Mouse (Mus musculus): ENCODE data around the gene Zfp619. TPM values are rescaled to one million over a fixed set of nuclear protein-coding genes. Genes with fewer than 3 reads are reported as not detected.

The Zfp619 gene
- total and polyA plus RNA-seq, 3 experiments, result 0.62 to 1.3 TPM; not detected in 1

DNA sequence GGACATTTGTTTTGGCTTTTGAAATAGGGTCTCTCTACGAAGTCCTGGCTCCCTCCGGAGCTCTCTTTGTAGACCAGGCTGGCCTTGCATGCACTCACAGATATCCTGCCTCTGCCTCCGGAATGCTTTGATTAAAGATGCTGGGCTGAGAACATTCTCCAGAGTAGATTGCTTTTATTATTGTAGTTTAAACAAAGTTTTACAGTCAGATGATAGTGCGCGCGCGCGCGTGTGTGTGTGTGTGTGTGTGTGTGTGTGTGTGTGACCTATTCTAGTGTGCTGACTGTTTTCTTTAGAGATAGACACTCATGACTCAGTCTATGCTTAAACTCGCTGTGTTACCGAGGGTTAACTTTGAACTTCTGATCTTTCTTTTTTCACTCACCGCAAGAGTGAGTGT is 796 bp downstream of the Zfp619 start:
- H3K27ac ChIP-seq (ENCODE audit: control insufficient read depth, low read depth, low read length), result peak overlapping the region; percentile 95
- TF ChIP-seq CHD2 (IDR thresholded peaks at IDR 0.05; ENCODE audit: low read length) (no peak), SIN3A (IDR thresholded peaks at IDR 0.05; ENCODE audit: low read length) (peak; percentile 61; the same call in 1 of the 2 replicates), POLR2AphosphoS5 (IDR thresholded peaks at IDR 0.05; ENCODE audit: borderline replicate concordance, low read depth, low read length) (no peak), ELF1 (IDR thresholded peaks at IDR 0.05; ENCODE audit: low read depth, low read length) (no peak), MXI1 (IDR thresholded peaks at IDR 0.05; ENCODE audit: low read depth, low read length) (0 out of 2 replicates have a peak, but pooled peaks have one; percentile 35), MAX (IDR thresholded peaks at IDR 0.05; ENCODE audit: low read length) (peak; percentile 64), MYC (IDR thresholded peaks at IDR 0.05; ENCODE audit: low read depth, low read length) (peak; percentile 62; the same call in 1 of the 2 replicates), MEF2A (IDR thresholded peaks at IDR 0.05; ENCODE audit: extremely low read depth, insufficient replicate concordance, low read depth, low read length, poor library complexity, severe bottlenecking) (no peak), CHD1 (IDR thresholded peaks at IDR 0.05; ENCODE audit: low read depth, low read length) (no peak), TBP (IDR thresholded peaks at IDR 0.05; ENCODE audit: low read depth, low read length) (peak; percentile 53; the same call in 1 of the 2 replicates), NELFE (IDR thresholded peaks at IDR 0.05; ENCODE audit: low read depth, low read length) (no peak; the same call in 1 of the 2 replicates), BHLHE40 (IDR thresholded peaks at IDR 0.05; ENCODE audit: borderline replicate concordance, low read depth, low read length) (peak; percentile 7; the same call in 1 of the 2 replicates), ETS1 (IDR thresholded peaks at IDR 0.05; ENCODE audit: low read depth, low read length) (peak; percentile 69), SMC3 (IDR thresholded peaks at IDR 0.05; ENCODE audit: low read depth, low read length) (no peak), GATA1 (IDR thresholded peaks at IDR 0.05; ENCODE audit: low read depth, low read length) (peak; percentile 45; the same call in 1 of the 2 replicates), KAT2A (conservative IDR thresholded peaks at IDR 0.05; ENCODE audit: low read depth, low read length) (no peak), EP300 (IDR thresholded peaks at IDR 0.05; ENCODE audit: low read depth in 1 of 2, low read length in 2 of 2) (peak in 1 of 2 experiments; percentile 23; a peak in 1 of 4 replicates), UBTF (IDR thresholded peaks at IDR 0.05; ENCODE audit: borderline replicate concordance, insufficient read depth, low read depth, low read length) (no peak), MYB (IDR thresholded peaks at IDR 0.05; ENCODE audit: low read depth, low read length) (0 out of 2 replicates have a peak, but pooled peaks have one; percentile 2), NRF1 (IDR thresholded peaks at IDR 0.05; ENCODE audit: insufficient read depth, low read depth, low read length, poor library complexity, severe bottlenecking) (peak; percentile 61), TAL1 (IDR thresholded peaks at IDR 0.05; ENCODE audit: low read length) (no peak), TCF12 (IDR thresholded peaks at IDR 0.05; ENCODE audit: low read depth, low read length) (peak; percentile 38; the same call in 1 of the 2 replicates)
- no peaks in the 10 kb centered on the region for H3K27me3 ChIP-seq (ENCODE audit: control insufficient read depth in 1 of 2, insufficient read depth in 2 of 2, low read length in 2 of 2)
- H3K4me1 ChIP-seq (ENCODE audit: control insufficient read depth in 1 of 2, insufficient read depth in 2 of 2, low read length in 2 of 2), result no peaks in the 10 kb centered on the region
- peak; percentile 75 for DNase-seq (ENCODE audit: low read depth, low spot score)
- peaks cover 0 to 8% of the 10 kb centered on the region in 2 experiments; a peak in 2 of 4 replicates for H3K36me3 ChIP-seq (ENCODE audit: control insufficient read depth in 1 of 2, insufficient read depth in 2 of 2, low read length in 2 of 2)
- no peaks in the 10 kb centered on the region for H3K9me3 ChIP-seq (replicated peaks; ENCODE audit: insufficient read depth, low read length)
- H3K9ac ChIP-seq (ENCODE audit: control insufficient read depth, low read depth, low read length, poor library complexity, severe bottlenecking), result peak overlapping the region; percentile 85
- H3K79me2 ChIP-seq (ENCODE audit: control insufficient read depth, insufficient read depth, low read length, poor library complexity), result no peaks in the 10 kb centered on the region; the same call in 1 of the 2 replicates
- H3K4me3 ChIP-seq (ENCODE audit: control insufficient read depth in 1 of 2, insufficient read depth in 1 of 2, low read depth in 2 of 2, low read length in 2 of 2), result peak overlapping the region; percentile 70 to 89
